9 mouse cellular contexts compared by ENCODE assay signal in genomic region chr5:68012618-68013017, GRCm38 (mm10). TPM values are rescaled to one million over a fixed set of nuclear protein-coding genes. Genes with fewer than 3 reads are reported as not detected.
DNase-seq lines count a peak whose midpoint lies in the region; ATAC-seq lines count a peak whose summit lies in the region.
"Had no signal": no experiment of that assay in that cellular context is flagged by ENCODE, and none has a peak within 500 bp of the region (broad histone marks: within the 10 kb centered on the region; RNA-seq: fewer than 3 reads in every experiment).

No protein-coding gene starts in this region.

- H3K4me2 ChIP-seq in forebrain, embryonic 15.5 days (replicated peaks): no peak overlapping the region

- H3K9ac ChIP-seq in forebrain, embryonic 15.5 days (replicated peaks): no peak overlapping the region

- H3K27ac ChIP-seq in forebrain, embryonic 15.5 days (replicated peaks): no peak overlapping the region
- H3K27ac ChIP-seq: macrophage had no signal

- 19% methylated on average over 4 of the region's 4 CpGs for WGBS in forebrain, embryonic 15.5 days

- no peaks in the 10 kb centered on the region for H3K9me3 ChIP-seq in forebrain, embryonic 15.5 days

- ATAC-seq in forebrain, embryonic 15.5 days (replicated peaks): peak; percentile 67

- DNase-seq in MEL-GATA-1-ER (ENCODE audit: extremely low read depth, low read depth): peak; percentile 44
- DNase-seq in c-Kit-positive CD71-positive TER-119-positive erythroid progenitor cells, embryonic 14.5 days (ENCODE audit: low spot score): peak; percentile 62
- DNase-seq in heart, postnatal 4 days: peak; percentile 87
- peak; percentile 70 for DNase-seq in layer of hippocampus, adult 9-11 months
- DNase-seq in lung, postnatal 25 days (ENCODE audit: low spot score): peak; percentile 87
- peak; percentile 80 for DNase-seq in right cerebral cortex, adult 18-20 months
- peak; percentile 51 for DNase-seq in urinary bladder, postnatal 10 days (ENCODE audit: low spot score)

- H3K4me3 ChIP-seq in forebrain, embryonic 15.5 days: no peak overlapping the region

- H3K4me1 ChIP-seq in forebrain, embryonic 15.5 days: no peaks in the 10 kb centered on the region

- no peaks in the 10 kb centered on the region for H3K27me3 ChIP-seq in forebrain, embryonic 15.5 days

- no peaks in the 10 kb centered on the region for H3K36me3 ChIP-seq in forebrain, embryonic 15.5 days

RNA-seq across cellular contexts. Expression of gene Grxcr1, which starts 19.0 kb away (rescaled TPM):
- not detected in 2 replicates for polyA plus RNA-seq in forebrain, embryonic 15.5 days (2015; fragmentation: Nextera tagmentation; extraction: Ambion mirVana)
- not detected for total RNA-seq in heart, postnatal 4 days (2021)
- polyA plus RNA-seq: macrophage had no signal
